Mouse (Mus musculus): ENCODE measurements around the gene Rab40c.

DNA sequence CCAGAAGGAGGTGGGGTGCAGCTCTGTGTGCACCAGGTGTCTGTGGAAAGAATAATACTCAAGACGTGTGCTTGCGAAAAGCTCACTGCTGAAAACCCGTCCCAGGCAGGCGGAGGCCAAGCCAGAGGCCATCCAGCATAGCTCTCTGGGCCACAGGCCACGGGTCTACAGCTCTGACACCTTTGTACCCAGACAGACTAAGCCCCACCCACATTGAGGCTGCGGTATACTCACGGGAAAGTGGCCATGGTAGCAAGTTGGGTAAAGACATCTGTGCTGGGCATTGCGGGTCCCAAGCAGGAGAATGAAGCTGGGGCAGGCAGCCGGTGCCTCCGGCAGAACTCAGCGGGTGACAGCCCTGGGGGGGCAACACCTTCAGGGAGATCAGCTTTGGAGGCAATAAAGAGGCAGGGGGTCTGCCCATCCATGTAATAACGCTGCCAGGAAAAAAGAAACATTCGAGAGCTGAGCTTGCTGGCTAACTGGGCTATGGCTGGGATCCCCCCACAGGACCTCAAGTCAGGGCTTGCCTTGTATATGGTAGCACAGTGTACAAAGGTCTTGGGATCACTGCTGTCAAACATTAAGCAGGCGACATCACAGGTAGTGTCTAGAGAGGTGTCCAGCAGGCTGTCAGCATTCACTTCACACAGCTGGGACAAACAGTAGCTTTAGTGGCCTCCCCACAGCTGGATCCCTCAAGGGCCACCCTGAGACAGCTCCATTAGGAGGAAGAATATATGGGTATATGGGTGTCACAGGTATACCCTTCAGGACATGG, 79.9 kb downstream of the Rab40c start:
- no peak for TF ChIP-seq CTCF (IDR thresholded peaks at IDR 0.05 in 2 of 3, conservative IDR thresholded peaks at IDR 0.05 in 1 of 3; ENCODE audit: control insufficient read depth in 1 of 3, insufficient read depth in 1 of 3, low read depth in 2 of 3, low read length in 3 of 3, poor library complexity in 1 of 3, severe bottlenecking in 1 of 3)
- no peak for TF ChIP-seq USF2 (IDR thresholded peaks at IDR 0.05; ENCODE audit: borderline replicate concordance in 1 of 2, insufficient read depth in 1 of 2, low read depth in 1 of 2, low read length in 2 of 2)
- TF ChIP-seq TAL1 (IDR thresholded peaks at IDR 0.05; ENCODE audit: low read length), result no peak
- TF ChIP-seq MAX (IDR thresholded peaks at IDR 0.05; ENCODE audit: low read length), result no peak
- TF ChIP-seq USF1 (IDR thresholded peaks at IDR 0.05; ENCODE audit: low read depth, low read length), result no peak
- no peak for TF ChIP-seq GATA1 (IDR thresholded peaks at IDR 0.05; ENCODE audit: low read depth, low read length)
- no peak for TF ChIP-seq EP300 (IDR thresholded peaks at IDR 0.05; ENCODE audit: low read depth in 1 of 2, low read length in 2 of 2)
- TF ChIP-seq MEF2A (IDR thresholded peaks at IDR 0.05; ENCODE audit: extremely low read depth, insufficient replicate concordance, low read depth, low read length, poor library complexity, severe bottlenecking), result no peak
- no peak for TF ChIP-seq E2F4 (IDR thresholded peaks at IDR 0.05; ENCODE audit: borderline replicate concordance, low read depth, low read length)

All from MEL (cell line).